Mouse (Mus musculus) liver, adult 2 months (tissue): ENCODE results near the gene Ptpn13.

Experiments used
- CTCF ChIP-seq: fragments of 200-500 bp; IDR thresholded peaks from 2 replicates; pipeline ENCODE4 v1.5.1; 2011; ENCODE audit warnings: low read depth, low read length, control low read depth
- POLR2A ChIP-seq: fragments of 200-500 bp; IDR thresholded peaks from 2 replicates; pipeline ENCODE4 v1.6.1; 2011; ENCODE audit warnings: low read length, control low read depth; ENCODE audit not compliant: insufficient read depth; ENCODE audit errors: extremely low read depth

DNA sequence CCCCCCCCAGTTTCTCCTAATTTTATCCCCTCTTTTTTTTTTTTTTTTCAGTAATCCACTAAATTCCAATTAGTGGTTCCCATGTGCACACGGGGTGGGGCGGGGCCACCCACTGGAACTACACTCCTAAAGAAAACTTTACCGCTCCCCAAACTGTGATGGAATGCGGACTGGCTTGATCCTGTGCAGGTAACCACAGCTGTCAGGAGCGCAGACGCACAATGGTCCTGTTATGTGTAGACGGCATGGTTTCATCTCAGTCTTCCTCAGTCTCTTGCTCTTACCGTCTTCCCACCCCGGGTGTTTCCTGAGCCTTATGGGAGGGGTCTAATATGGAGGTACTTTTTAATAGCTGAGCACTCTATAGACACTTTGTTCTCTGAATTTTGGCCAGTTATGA is 7.0 kb upstream of the Ptpn13 start:
- no peak for TF ChIP-seq CTCF
- TF ChIP-seq POLR2A, result no peak
